ENCODE assay signal across 8 mouse cellular contexts in genomic region chr10:43477459-43477858, GRCm38 (mm10). TPM values are rescaled to one million over a fixed set of nuclear protein-coding genes. Genes with fewer than 3 reads are reported as not detected.
DNase-seq lines count a peak whose midpoint lies in the region; ATAC-seq and TF ChIP-seq lines count a peak whose summit lies in the region.

No protein-coding gene starts in this region.

- peak overlapping the region; percentile 97; the same call in 1 of the 2 replicates for H3K9ac ChIP-seq in lung, embryonic 14.5 days
- peak overlapping the region; percentile 96; the same call in 1 of the 2 replicates for H3K9ac ChIP-seq in embryonic facial prominence, embryonic 12.5 days

- peaks cover 8% of the 10 kb centered on the region for H3K4me1 ChIP-seq in lung, embryonic 14.5 days (ENCODE audit: insufficient read depth)
- peaks cover 20% of the 10 kb centered on the region; the same call in 1 of the 2 replicates for H3K4me1 ChIP-seq in embryonic facial prominence, embryonic 12.5 days
- H3K4me1 ChIP-seq in limb, embryonic 10.5 days: peaks cover 35% of the 10 kb centered on the region

- peak overlapping the region; percentile 82 for H3K4me3 ChIP-seq in lung, embryonic 14.5 days (ENCODE audit: low read depth, low read length)
- peak overlapping the region; percentile 77 for H3K4me3 ChIP-seq in embryonic facial prominence, embryonic 12.5 days
- peak overlapping the region; percentile 88 for H3K4me3 ChIP-seq in limb, embryonic 10.5 days

- ATAC-seq in lung, embryonic 14.5 days (ENCODE audit: insufficient read depth): no peak
- no peak for ATAC-seq in embryonic facial prominence, embryonic 12.5 days (ENCODE audit: insufficient number of reproducible peaks, insufficient read depth, low FRiP score, low TSS enrichment)
- ATAC-seq in frontal cortex, adult (ENCODE audit: low TSS enrichment): no peak

- TF ChIP-seq CTCF in lung, embryonic 14.5 days (IDR thresholded peaks at IDR 0.05; ENCODE audit: low read depth): no peak

- peak; percentile 41 for DNase-seq in lung, embryonic 14.5 days
- no peak for DNase-seq in lung, postnatal 14 days
- DNase-seq in limb, embryonic 10.5 days (ENCODE audit: low spot score): no peak
- DNase-seq in retina, postnatal 1 day: peak; percentile 21
- no peak for DNase-seq in right cerebral cortex, postnatal 36 days (ENCODE audit: low spot score in 2 of 2)
- DNase-seq in cerebellum, adult 18-20 months: no peak

- 10% methylated on average over 9 of the region's 9 CpGs for WGBS in lung, embryonic 14.5 days
- 5% methylated on average over 9 of the region's 9 CpGs for WGBS in embryonic facial prominence, embryonic 12.5 days
- WGBS in limb, embryonic 10.5 days: 12% methylated on average over 9 of the region's 9 CpGs

- peak overlapping the region; percentile 91 for H3K4me2 ChIP-seq in lung, embryonic 14.5 days
- H3K4me2 ChIP-seq in embryonic facial prominence, embryonic 12.5 days (replicated peaks): peak overlapping the region; percentile 88

- no peaks in the 10 kb centered on the region for H3K36me3 ChIP-seq in lung, embryonic 14.5 days (ENCODE audit: insufficient read depth)
- no peaks in the 10 kb centered on the region for H3K36me3 ChIP-seq in embryonic facial prominence, embryonic 12.5 days
- H3K36me3 ChIP-seq in limb, embryonic 10.5 days: no peaks in the 10 kb centered on the region

- no peaks in the 10 kb centered on the region for H3K9me3 ChIP-seq in lung, embryonic 14.5 days (ENCODE audit: low read depth, low read length)
- no peaks in the 10 kb centered on the region for H3K9me3 ChIP-seq in embryonic facial prominence, embryonic 12.5 days
- H3K9me3 ChIP-seq in limb, embryonic 10.5 days (replicated peaks): no peaks in the 10 kb centered on the region

- no peaks in the 10 kb centered on the region for H3K27me3 ChIP-seq in lung, embryonic 14.5 days (ENCODE audit: insufficient read depth, low read length)
- H3K27me3 ChIP-seq in embryonic facial prominence, embryonic 12.5 days: no peaks in the 10 kb centered on the region
- no peaks in the 10 kb centered on the region for H3K27me3 ChIP-seq in limb, embryonic 10.5 days (ENCODE audit: low read depth, poor library complexity, severe bottlenecking)

- peak overlapping the region; percentile 98; the same call in 1 of the 2 replicates for H3K27ac ChIP-seq in lung, embryonic 14.5 days (ENCODE audit: low read depth)
- peak overlapping the region; percentile 99; the same call in 1 of the 2 replicates for H3K27ac ChIP-seq in embryonic facial prominence, embryonic 12.5 days
- H3K27ac ChIP-seq in limb, embryonic 10.5 days: peak overlapping the region; percentile 100

RNA-seq across cellular contexts. Expression of gene Bend3, which starts 1.2 kb away (rescaled TPM):
- 7.9 and 8.4 TPM in 2 replicates for polyA plus RNA-seq in lung, embryonic 14.5 days (2014; fragmentation: Nextera tagmentation; extraction: Ambion mirVana)
- 6.4 and 6.6 TPM in 2 replicates for polyA plus RNA-seq in embryonic facial prominence, embryonic 12.5 days (2016; fragmentation: Nextera tagmentation; extraction: Ambion mirVana)
- 10.6 and 11.4 TPM in 2 replicates for polyA plus RNA-seq in limb, embryonic 10.5 days (2016; fragmentation: Nextera tagmentation; extraction: Ambion mirVana)

RNA-seq across cellular contexts. Expression of gene Gm9803, which starts 46.4 kb away (rescaled TPM):
- 10.5 and 19.0 TPM in 2 replicates for polyA plus RNA-seq in lung, embryonic 14.5 days (2014; fragmentation: Nextera tagmentation; extraction: Ambion mirVana)
- 10.2 and 14.4 TPM in 2 replicates for polyA plus RNA-seq in embryonic facial prominence, embryonic 12.5 days (2016; fragmentation: Nextera tagmentation; extraction: Ambion mirVana)
- polyA plus RNA-seq in limb, embryonic 10.5 days (2016; fragmentation: Nextera tagmentation; extraction: Ambion mirVana): 11.1 and 14.8 TPM in 2 replicates

Comparison
In these comparisons a context has a peak if more than half of its experiments do, and no peak if none do; other contexts are left out.
1. DNase-seq: peak in lung, embryonic 14.5 days (single experiment) and retina, postnatal 1 day (single experiment); none in lung, postnatal 14 days (single experiment), limb, embryonic 10.5 days (single experiment), right cerebral cortex, postnatal 36 days (0 of 2) and cerebellum, adult 18-20 months (0 of 2).
2. Peak in every context shown above with its lines, with median percentiles within 50 percentile points of each other: H3K27ac ChIP-seq and H3K4me3 ChIP-seq.